Mouse (Mus musculus): ENCODE results near the gene Matn4.
"Not testable (repeated sequence)": the region's sequence is repeated elsewhere in the genome, so short reads cannot be mapped to it uniquely, and the experiment has no call there.

DNA sequence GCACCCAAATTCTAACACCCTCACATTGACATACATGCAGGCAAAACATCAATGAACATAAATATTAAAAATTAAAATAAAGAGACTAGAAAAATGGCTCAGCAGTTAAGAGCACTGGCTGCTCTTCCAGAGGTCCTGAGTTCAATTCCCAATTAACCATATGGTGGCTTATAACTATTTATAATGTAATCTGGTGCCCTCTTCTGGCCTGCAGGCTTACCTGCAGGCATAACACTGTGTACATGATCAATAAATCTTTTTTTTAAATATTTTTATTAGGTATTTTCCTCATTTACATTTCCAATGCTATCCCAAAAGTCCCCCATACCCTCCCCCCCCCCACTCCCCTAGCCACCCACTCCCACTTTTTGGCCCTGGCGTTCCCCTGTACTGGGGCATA is 61.2 kb downstream of the Matn4 start:
- not testable (repeated sequence) for TF ChIP-seq CTCF (IDR thresholded peaks at IDR 0.05; ENCODE audit: control insufficient read depth, insufficient read depth, insufficient read length); USF1 (IDR thresholded peaks at IDR 0.05; ENCODE audit: low read depth); MYOD1 (IDR thresholded peaks at IDR 0.05; ENCODE audit: control insufficient read depth, insufficient read length, low read depth); MYOG (IDR thresholded peaks at IDR 0.05; ENCODE audit: control insufficient read depth, extremely low read depth, insufficient read length)

All from C2C12 (cell line).